Mouse (Mus musculus): ENCODE measurements around the gene Art4. TPM values are rescaled to one million over a fixed set of nuclear protein-coding genes. Genes with fewer than 3 reads are reported as not detected.

Art4 gene
- total and polyA plus RNA-seq, 3 experiments = 1.7 to 30.5 (median 27.8) TPM

GRCm38 (mm10) chr6:136827116-136827515 lies 30.4 kb downstream of the Art4 start:
- TF ChIP-seq GATA1 (IDR thresholded peaks at IDR 0.05; ENCODE audit: borderline replicate concordance, low read length) (no peak), TAL1 (conservative IDR thresholded peaks at IDR 0.05; ENCODE audit: low read depth, low read length) (no peak), POLR2AphosphoS5 (IDR thresholded peaks at IDR 0.05; ENCODE audit: insufficient replicate concordance, low read depth, low read length) (no peak), GATA2 (IDR thresholded peaks at IDR 0.05; ENCODE audit: borderline replicate concordance, low read depth, low read length) (no peak), CTCF (IDR thresholded peaks at IDR 0.05; ENCODE audit: low read depth, low read length) (no peak)
- ATAC-seq (ENCODE audit: extremely low read depth, insufficient number of reproducible peaks, low FRiP score, poor library complexity, severe bottlenecking) = no peak
- H3K4me3 ChIP-seq (ENCODE audit: low read depth, low read length) = peak overlapping the region; percentile 93
- H3K9me3 ChIP-seq (replicated peaks) = no peaks in the 10 kb centered on the region
- no peak for DNase-seq (ENCODE audit: low spot score)
- H3K4me1 ChIP-seq (ENCODE audit: insufficient read depth, low read depth, low read length) = peaks cover 36% of the 10 kb centered on the region
- peaks cover 31% of the 10 kb centered on the region for H3K36me3 ChIP-seq (replicated peaks)
- H3K27me3 ChIP-seq (ENCODE audit: insufficient read depth, low read length) = no peaks in the 10 kb centered on the region

DNA sequence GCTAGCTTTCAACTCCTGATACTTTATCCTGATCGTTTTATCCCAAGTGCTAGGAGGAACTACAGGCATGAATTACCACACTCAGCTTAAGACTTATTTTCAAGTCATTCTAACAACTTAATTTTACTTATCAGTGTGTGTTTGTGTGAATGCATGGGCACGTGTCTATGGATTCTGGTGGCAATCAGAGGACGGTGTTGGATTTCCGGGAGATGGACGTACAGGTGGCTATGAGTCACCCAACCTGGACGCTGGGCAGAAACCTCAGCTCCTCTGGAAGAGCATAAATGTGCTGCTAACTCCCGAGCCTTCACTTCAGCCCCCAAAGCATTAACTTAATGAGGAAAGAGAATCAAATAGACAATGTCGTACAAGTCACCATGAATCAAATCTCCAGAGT lies 32.5 kb downstream of the Art4 start:
- ATAC-seq (ENCODE audit: extremely low read depth, insufficient number of reproducible peaks, low FRiP score, poor library complexity, severe bottlenecking) (no peak), DNase-seq (ENCODE audit: low spot score) (no peak)
- no peak overlapping the region for H3K4me3 ChIP-seq (ENCODE audit: low read depth, low read length)
- no peaks in the 10 kb centered on the region for H3K9me3 ChIP-seq (replicated peaks)
- no peaks in the 10 kb centered on the region for H3K27me3 ChIP-seq (ENCODE audit: insufficient read depth, low read length)
- peaks cover 44% of the 10 kb centered on the region for H3K4me1 ChIP-seq (ENCODE audit: insufficient read depth, low read depth, low read length)
- TF ChIP-seq GATA1 (IDR thresholded peaks at IDR 0.05; ENCODE audit: borderline replicate concordance, low read length) (no peak), GATA2 (IDR thresholded peaks at IDR 0.05; ENCODE audit: borderline replicate concordance, low read depth, low read length) (no peak), POLR2AphosphoS5 (IDR thresholded peaks at IDR 0.05; ENCODE audit: insufficient replicate concordance, low read depth, low read length) (no peak), CTCF (IDR thresholded peaks at IDR 0.05; ENCODE audit: low read depth, low read length) (no peak), TAL1 (conservative IDR thresholded peaks at IDR 0.05; ENCODE audit: low read depth, low read length) (no peak)
- peaks cover 52% of the 10 kb centered on the region for H3K36me3 ChIP-seq (replicated peaks)

- no peak overlapping the region for H3K4me3 ChIP-seq (ENCODE audit: low read depth, low read length)
- H3K9me3 ChIP-seq (replicated peaks) = no peaks in the 10 kb centered on the region
- TF ChIP-seq POLR2AphosphoS5 (IDR thresholded peaks at IDR 0.05; ENCODE audit: insufficient replicate concordance, low read depth, low read length) = no peak
- no peak for TF ChIP-seq CTCF (IDR thresholded peaks at IDR 0.05; ENCODE audit: low read depth, low read length)
- no peak for TF ChIP-seq GATA2 (IDR thresholded peaks at IDR 0.05; ENCODE audit: borderline replicate concordance, low read depth, low read length)
- no peak for TF ChIP-seq TAL1 (conservative IDR thresholded peaks at IDR 0.05; ENCODE audit: low read depth, low read length)
- TF ChIP-seq GATA1 (IDR thresholded peaks at IDR 0.05; ENCODE audit: borderline replicate concordance, low read length) = no peak
Measured at GRCm38 (mm10) chr6:136821086-136821485, 36.4 kb downstream of the Art4 start.

DNA sequence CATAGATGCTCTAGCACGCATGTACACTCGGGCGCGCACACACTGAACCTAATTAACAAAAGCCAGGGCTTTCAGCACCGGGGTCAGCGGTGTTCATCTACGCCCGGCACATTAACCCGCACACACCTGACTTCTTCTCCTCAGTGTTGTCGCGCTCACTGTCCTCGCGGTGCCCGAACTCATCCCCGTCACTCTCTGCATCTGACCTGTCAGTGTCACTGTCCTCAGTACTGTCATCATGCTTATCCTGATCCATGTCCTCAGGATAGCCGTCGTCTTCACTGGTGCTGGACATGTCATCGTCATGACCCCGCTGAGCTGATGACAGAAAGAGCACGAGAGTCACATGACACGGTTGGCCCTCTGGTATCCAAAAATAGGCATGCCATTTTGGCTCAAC lies 37.2 kb downstream of the Art4 start:
- peaks cover 93% of the 10 kb centered on the region for H3K36me3 ChIP-seq (replicated peaks)
- peaks cover 42% of the 10 kb centered on the region for H3K4me1 ChIP-seq (ENCODE audit: insufficient read depth, low read depth, low read length)
- H3K4me3 ChIP-seq (ENCODE audit: low read depth, low read length) = peak overlapping the region; percentile 18; the same call in 1 of the 2 replicates
- ATAC-seq (ENCODE audit: extremely low read depth, insufficient number of reproducible peaks, low FRiP score, poor library complexity, severe bottlenecking) = no peak
- H3K27me3 ChIP-seq (ENCODE audit: insufficient read depth, low read length) = no peaks in the 10 kb centered on the region
- H3K9me3 ChIP-seq (replicated peaks) = no peaks in the 10 kb centered on the region
- TF ChIP-seq GATA1 (IDR thresholded peaks at IDR 0.05; ENCODE audit: borderline replicate concordance, low read length) (no peak), POLR2AphosphoS5 (IDR thresholded peaks at IDR 0.05; ENCODE audit: insufficient replicate concordance, low read depth, low read length) (no peak), TAL1 (conservative IDR thresholded peaks at IDR 0.05; ENCODE audit: low read depth, low read length) (no peak), GATA2 (IDR thresholded peaks at IDR 0.05; ENCODE audit: borderline replicate concordance, low read depth, low read length) (no peak), CTCF (IDR thresholded peaks at IDR 0.05; ENCODE audit: low read depth, low read length) (no peak)
- no peak for DNase-seq (ENCODE audit: low spot score)

More at GRCm38 (mm10) chr6:136821086-136821485, 36.4 kb downstream of the Art4 start:
- DNase-seq (ENCODE audit: low spot score) = no peak
- Histone ChIP-seq H3K4me1 (ENCODE audit: insufficient read depth, low read depth, low read length) (peaks cover 43% of the 10 kb centered on the region), H3K27me3 (ENCODE audit: insufficient read depth, low read length) (no peaks in the 10 kb centered on the region), H3K36me3 (replicated peaks) (peaks cover 90% of the 10 kb centered on the region)
- no peak for ATAC-seq (ENCODE audit: extremely low read depth, insufficient number of reproducible peaks, low FRiP score, poor library complexity, severe bottlenecking)

GRCm38 (mm10) chr6:136817549-136817948 lies 40.0 kb downstream of the Art4 start:
- TF ChIP-seq POLR2AphosphoS5 (IDR thresholded peaks at IDR 0.05; ENCODE audit: insufficient replicate concordance, low read depth, low read length) (no peak), TAL1 (conservative IDR thresholded peaks at IDR 0.05; ENCODE audit: low read depth, low read length) (no peak), GATA1 (IDR thresholded peaks at IDR 0.05; ENCODE audit: borderline replicate concordance, low read length) (no peak), GATA2 (IDR thresholded peaks at IDR 0.05; ENCODE audit: borderline replicate concordance, low read depth, low read length) (no peak), CTCF (IDR thresholded peaks at IDR 0.05; ENCODE audit: low read depth, low read length) (no peak)
- H3K9me3 ChIP-seq (replicated peaks) = no peaks in the 10 kb centered on the region
- peaks cover 94% of the 10 kb centered on the region for H3K36me3 ChIP-seq (replicated peaks)
- DNase-seq (ENCODE audit: low spot score) = no peak
- peaks cover 51% of the 10 kb centered on the region for H3K4me1 ChIP-seq (ENCODE audit: insufficient read depth, low read depth, low read length)
- no peak overlapping the region for H3K4me3 ChIP-seq (ENCODE audit: low read depth, low read length)
- ATAC-seq (ENCODE audit: extremely low read depth, insufficient number of reproducible peaks, low FRiP score, poor library complexity, severe bottlenecking) = no peak
- no peaks in the 10 kb centered on the region for H3K27me3 ChIP-seq (ENCODE audit: insufficient read depth, low read length)

GRCm38 (mm10) chr6:136816826-136817225 lies 40.7 kb downstream of the Art4 start:
- no peak for TF ChIP-seq POLR2AphosphoS5 (IDR thresholded peaks at IDR 0.05; ENCODE audit: insufficient replicate concordance, low read depth, low read length)
- no peak for TF ChIP-seq GATA1 (IDR thresholded peaks at IDR 0.05; ENCODE audit: borderline replicate concordance, low read length)
- TF ChIP-seq GATA2 (IDR thresholded peaks at IDR 0.05; ENCODE audit: borderline replicate concordance, low read depth, low read length) = no peak
- no peak for TF ChIP-seq CTCF (IDR thresholded peaks at IDR 0.05; ENCODE audit: low read depth, low read length)
- TF ChIP-seq TAL1 (conservative IDR thresholded peaks at IDR 0.05; ENCODE audit: low read depth, low read length) = no peak
- peaks cover 44% of the 10 kb centered on the region for H3K4me1 ChIP-seq (ENCODE audit: insufficient read depth, low read depth, low read length)
- ATAC-seq (ENCODE audit: extremely low read depth, insufficient number of reproducible peaks, low FRiP score, poor library complexity, severe bottlenecking) = no peak
- H3K27me3 ChIP-seq (ENCODE audit: insufficient read depth, low read length) = no peaks in the 10 kb centered on the region
- no peaks in the 10 kb centered on the region for H3K9me3 ChIP-seq (replicated peaks)
- peaks cover 93% of the 10 kb centered on the region for H3K36me3 ChIP-seq (replicated peaks)
- H3K4me3 ChIP-seq (ENCODE audit: low read depth, low read length) = no peak overlapping the region
- DNase-seq (ENCODE audit: low spot score) = no peak

All from G1E (cell line).